Mouse (Mus musculus) right cerebral cortex, postnatal 36 days (tissue): ENCODE data around the gene Mmel1.

ENCODE experiments used
- DNase-seq, 2 experiments: peaks; one replicate each; pipeline ENCODE4 v3.0.0; 2022; ENCODE audit warnings: low spot score in 2 of 2, mixed read lengths in 1 of 2

Mmel1 gene

GRCm38 (mm10) chr4:154936542-154937255, 67.3 kb downstream of the Mmel1 start:
- DNase-seq = no peak

DNA sequence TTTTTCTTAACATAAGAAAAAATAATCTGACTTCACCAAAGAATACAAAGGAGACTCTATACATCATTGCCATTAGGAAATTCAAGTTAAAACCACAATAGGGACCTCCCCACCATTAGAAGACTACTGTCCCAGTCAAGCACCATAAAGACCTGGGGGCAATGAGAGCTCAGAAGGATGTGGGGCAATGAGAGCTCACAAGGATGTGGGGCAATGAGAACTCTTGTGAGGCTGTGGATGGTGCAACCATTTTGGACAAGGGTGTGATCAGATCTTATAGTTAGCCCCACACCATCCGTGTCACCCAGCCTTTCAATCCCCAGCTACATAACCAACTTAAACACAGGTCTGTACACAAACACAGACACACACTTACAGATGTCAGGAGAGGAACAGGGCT, 68.4 kb downstream of the Mmel1 start:
- DNase-seq = no peak

- no peak for DNase-seq
These were observed 70.8 kb downstream of the Mmel1 start for GRCm38 (mm10) chr4:154940156-154940555.

DNA sequence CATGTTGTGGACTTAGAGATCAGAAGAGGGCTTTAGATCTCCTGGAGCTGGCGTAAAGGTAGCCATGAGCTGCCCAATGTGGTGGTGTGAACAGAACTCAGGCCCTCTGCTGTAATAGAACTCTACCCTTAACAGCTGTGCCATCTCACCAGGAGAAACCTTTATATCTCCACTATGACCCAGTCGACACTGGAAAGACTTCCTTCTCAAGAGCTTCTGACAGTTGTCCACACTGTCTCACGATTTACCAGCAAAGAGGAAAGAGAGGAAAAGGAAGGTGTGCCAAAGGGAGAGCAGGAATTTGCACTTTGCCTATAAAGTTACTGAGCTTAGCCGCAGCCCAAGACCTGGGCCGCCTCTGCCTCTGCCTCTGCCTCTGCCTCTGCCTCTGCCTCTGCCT, 72.4 kb downstream of the Mmel1 start:
- no peak for DNase-seq

DNA sequence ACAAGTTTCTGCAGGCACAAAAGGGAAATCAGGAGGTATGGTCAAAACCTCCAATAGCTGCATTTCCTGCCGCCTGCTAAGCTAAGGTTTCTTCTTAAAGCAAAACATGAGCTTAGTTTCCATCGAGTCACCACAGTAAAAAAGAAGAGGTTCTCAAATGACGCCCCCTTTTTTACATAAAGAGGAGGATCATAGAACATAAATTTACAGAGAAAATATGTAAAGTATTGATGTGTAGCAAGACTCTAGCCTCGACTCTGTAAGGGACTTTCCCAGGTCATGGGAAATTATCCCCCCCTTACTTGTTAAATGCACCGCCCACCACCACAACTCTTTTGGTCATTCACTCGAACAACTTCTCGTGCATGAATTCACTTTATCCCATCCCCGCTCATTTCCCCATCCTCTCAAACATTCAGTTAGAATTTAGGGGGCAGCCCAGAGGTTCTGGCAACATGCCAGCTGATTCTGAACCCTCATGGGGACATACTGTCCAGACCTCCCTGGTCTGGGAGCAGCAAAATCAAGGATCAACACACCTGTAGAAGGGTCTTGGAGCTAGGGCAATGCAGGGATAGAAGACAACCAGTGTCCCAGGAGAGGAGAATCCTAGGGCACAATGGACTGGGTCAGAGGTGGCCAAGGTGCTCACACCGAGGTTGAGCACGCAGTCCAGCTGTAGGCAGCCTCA, 73.4 kb downstream of the Mmel1 start:
- no peak for DNase-seq

DNA sequence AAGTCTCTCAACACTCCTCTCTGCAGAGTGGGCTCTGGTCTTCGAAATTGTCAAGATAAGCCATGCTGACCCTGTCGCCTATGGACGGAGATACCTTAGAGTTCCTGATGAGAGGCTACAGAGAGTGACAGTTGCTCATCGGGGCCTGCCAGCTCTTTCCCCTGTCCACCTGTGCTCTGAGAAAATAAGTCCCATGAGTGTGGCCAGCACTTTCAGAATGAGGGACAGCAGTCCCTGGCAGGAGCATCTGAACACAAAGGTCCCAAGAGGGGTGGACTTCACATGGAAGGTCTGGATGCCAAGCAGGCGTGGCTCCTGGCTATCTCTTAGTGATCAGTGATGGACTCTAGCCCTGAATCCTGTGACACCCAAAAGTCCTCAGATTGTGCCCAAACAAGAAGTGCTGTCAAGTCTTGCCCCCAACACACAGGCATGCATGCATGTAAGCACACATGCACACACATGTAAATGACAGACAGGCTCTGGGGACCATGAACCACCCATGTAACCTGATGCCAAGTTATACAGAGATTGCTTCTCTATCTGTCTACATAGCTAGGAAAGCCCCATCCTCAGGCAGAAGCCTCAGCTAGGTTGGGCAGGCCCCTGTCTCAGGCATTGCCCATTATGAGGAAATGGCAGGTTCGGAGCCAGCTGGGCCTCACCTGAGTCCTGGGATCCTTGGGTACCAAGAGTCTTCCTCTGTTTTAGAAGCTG, 74.1 kb downstream of the Mmel1 start:
- no peak for DNase-seq

DNA sequence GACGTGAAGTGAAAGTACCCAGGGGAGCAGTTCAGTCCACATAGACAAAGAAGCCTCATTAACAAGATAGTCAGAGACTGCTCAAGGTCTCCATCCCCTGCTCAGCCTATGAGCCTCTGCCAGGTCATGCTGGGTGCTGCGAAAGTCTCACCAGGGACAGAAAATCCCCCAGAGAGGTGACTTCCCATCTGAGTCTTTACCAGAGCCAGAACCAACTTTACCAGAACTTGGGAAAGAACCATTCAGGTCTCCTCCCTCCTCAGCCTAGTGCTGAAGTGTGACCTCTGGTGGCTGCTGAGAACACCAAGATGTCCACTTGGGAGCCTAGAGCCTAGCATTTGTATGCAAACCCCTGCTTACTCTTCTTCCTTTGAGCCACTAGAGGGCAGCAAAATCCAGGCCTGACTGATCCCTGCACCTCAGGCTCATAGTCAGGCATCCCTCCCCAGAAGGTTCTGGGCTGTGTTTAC, 74.8 kb downstream of the Mmel1 start:
- DNase-seq = peak; percentile 45 to 76
